In the genomic region with DNA sequence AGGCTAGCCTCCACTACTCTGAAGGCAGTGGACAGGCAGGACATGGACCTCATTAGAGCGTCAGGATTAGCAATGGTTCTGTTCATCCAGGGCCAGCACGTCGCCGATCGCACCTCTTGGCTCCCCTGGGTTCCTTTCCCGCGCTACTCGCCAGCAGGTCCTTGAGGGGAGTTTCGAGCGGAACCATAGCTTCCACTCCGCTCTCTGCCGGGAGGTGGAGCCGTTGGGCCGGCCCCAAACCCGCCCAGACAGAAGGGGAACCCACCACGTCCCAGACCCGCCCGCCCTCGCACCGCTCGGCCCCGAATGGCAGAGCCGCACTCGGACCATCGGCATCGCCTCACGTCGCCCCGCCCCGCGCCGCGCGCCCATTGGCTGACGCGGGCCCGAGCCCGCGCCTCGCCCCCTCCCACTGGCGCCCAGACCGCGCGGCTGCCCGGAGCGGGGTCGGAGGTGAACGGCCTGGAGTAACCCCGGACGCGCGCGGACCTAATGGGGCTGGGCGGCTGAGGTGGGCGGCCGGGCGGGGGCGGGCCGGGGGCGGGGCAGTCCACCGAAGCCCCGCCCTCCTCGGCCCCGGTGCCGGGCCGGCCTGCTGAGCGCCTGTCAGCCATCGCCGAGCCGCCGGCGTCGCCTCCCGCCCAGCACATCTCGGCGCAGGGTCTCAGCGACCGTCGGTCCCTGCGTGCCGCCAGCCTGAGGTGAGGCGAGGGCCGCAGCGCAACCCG, we compare ENCODE assay signal across 8 mouse cellular contexts. TPM values are rescaled to one million over a fixed set of nuclear protein-coding genes. Genes with fewer than 3 reads are reported as not detected.
DNase-seq lines count a peak whose midpoint lies in the region; ATAC-seq and TF ChIP-seq lines count a peak whose summit lies in the region.

No protein-coding gene starts in this region.

- H3K36me3 ChIP-seq in C2C12 (ENCODE audit: control insufficient read depth, insufficient read depth): peaks cover 4% of the 10 kb centered on the region
- H3K36me3 ChIP-seq in heart, embryonic 10.5 days: no peaks in the 10 kb centered on the region
- H3K36me3 ChIP-seq in kidney, embryonic 14.5 days (ENCODE audit: control insufficient read depth, insufficient read depth, low read length): no peaks in the 10 kb centered on the region
- H3K36me3 ChIP-seq in limb, embryonic 15.5 days: no peaks in the 10 kb centered on the region
- H3K36me3 ChIP-seq in midbrain, postnatal 0 days (ENCODE audit: insufficient read depth, low read length): no peaks in the 10 kb centered on the region

- peak; percentile 76; the same call in 1 of the 2 replicates for TF ChIP-seq POLR2A in embryonic fibroblast, embryonic 13.5 days (IDR thresholded peaks at IDR 0.05; ENCODE audit: low read depth, low read length)

- peaks cover 47% of the 10 kb centered on the region for H3K79me2 ChIP-seq in C2C12 (ENCODE audit: control insufficient read depth, insufficient read depth)

- peak overlapping the region; percentile 60 for H3K27ac ChIP-seq in embryonic fibroblast, embryonic 13.5 days (ENCODE audit: insufficient read depth, low read length)
- H3K27ac ChIP-seq in heart, embryonic 10.5 days: peak overlapping the region; percentile 94
- H3K27ac ChIP-seq in kidney, embryonic 14.5 days (ENCODE audit: low read depth, low read length): peak overlapping the region; percentile 83
- peak overlapping the region; percentile 90 for H3K27ac ChIP-seq in limb, embryonic 15.5 days
- peak overlapping the region; percentile 84 for H3K27ac ChIP-seq in midbrain, postnatal 0 days (ENCODE audit: low read depth, low read length)

- H3K4me1 ChIP-seq in embryonic fibroblast, embryonic 13.5 days (ENCODE audit: control insufficient read depth, insufficient read depth, low read length): peaks cover 7% of the 10 kb centered on the region; the same call in 1 of the 2 replicates
- H3K4me1 ChIP-seq in heart, embryonic 10.5 days: peaks cover 23% of the 10 kb centered on the region
- H3K4me1 ChIP-seq in kidney, embryonic 14.5 days (ENCODE audit: control insufficient read depth, insufficient read depth, low read length): peaks cover 14% of the 10 kb centered on the region
- H3K4me1 ChIP-seq in limb, embryonic 15.5 days: peaks cover 14% of the 10 kb centered on the region
- H3K4me1 ChIP-seq in midbrain, postnatal 0 days (ENCODE audit: insufficient read depth, low read length): peaks cover 3% of the 10 kb centered on the region; the same call in 1 of the 2 replicates

- no peaks in the 10 kb centered on the region for H3K9me3 ChIP-seq in heart, embryonic 10.5 days
- no peaks in the 10 kb centered on the region for H3K9me3 ChIP-seq in kidney, embryonic 14.5 days (ENCODE audit: control insufficient read depth, low read length)
- no peaks in the 10 kb centered on the region for H3K9me3 ChIP-seq in limb, embryonic 15.5 days
- no peaks in the 10 kb centered on the region for H3K9me3 ChIP-seq in midbrain, postnatal 0 days (ENCODE audit: low read length)

- peaks cover 35% of the 10 kb centered on the region for H3K79me3 ChIP-seq in C2C12 (ENCODE audit: low read depth)

- H3K4me2 ChIP-seq in kidney, embryonic 14.5 days (replicated peaks; ENCODE audit: low read depth, low read length): peak overlapping the region; percentile 60
- H3K4me2 ChIP-seq in limb, embryonic 15.5 days: peak overlapping the region; percentile 72
- peak overlapping the region; percentile 77 for H3K4me2 ChIP-seq in midbrain, postnatal 0 days (ENCODE audit: low read depth, low read length, poor library complexity, severe bottlenecking)

- under 1% methylated on average over 64 of the region's 85 CpGs for WGBS in heart, embryonic 10.5 days
- WGBS in kidney, embryonic 14.5 days: 0% methylated on average over 36 of the region's 85 CpGs
- under 1% methylated on average over 69 of the region's 85 CpGs for WGBS in limb, embryonic 15.5 days
- 1% methylated on average over 48 of the region's 85 CpGs for WGBS in midbrain, postnatal 0 days

- TF ChIP-seq CTCF in C2C12 (IDR thresholded peaks at IDR 0.05; ENCODE audit: control insufficient read depth, insufficient read depth, insufficient read length): peak; percentile 63
- TF ChIP-seq CTCF in embryonic fibroblast, embryonic 13.5 days (IDR thresholded peaks at IDR 0.05; ENCODE audit: borderline replicate concordance, insufficient read depth, low read length): no peak
- peak; percentile 73 for TF ChIP-seq CTCF in midbrain, postnatal 0 days (IDR thresholded peaks at IDR 0.05)

- peak; percentile 96 for DNase-seq in brain, adult 2 months (ENCODE audit: low read depth, low spot score)
- peak; percentile 98 for DNase-seq in heart, embryonic 10.5 days (ENCODE audit: low spot score)
- peak; percentile 97 for DNase-seq in midbrain, postnatal 0 days (ENCODE audit: low spot score)
- peak; percentile 90 to 94 for DNase-seq in spleen, postnatal 10 days (ENCODE audit: low spot score in 2 of 2)

- peak overlapping the region; percentile 93 for H3ac ChIP-seq in C2C12 (ENCODE audit: control insufficient read depth, insufficient read length, low read depth)

- peak; percentile 98 for ATAC-seq in kidney, embryonic 14.5 days (ENCODE audit: low FRiP score, low TSS enrichment)
- peak; percentile 98 for ATAC-seq in limb, embryonic 15.5 days (ENCODE audit: insufficient number of reproducible peaks, low FRiP score, low TSS enrichment, low read depth)
- peak; percentile 97 for ATAC-seq in midbrain, postnatal 0 days (ENCODE audit: low FRiP score)

- peak overlapping the region; percentile 70 for H3K9ac ChIP-seq in kidney, embryonic 14.5 days (ENCODE audit: low read depth, low read length)
- H3K9ac ChIP-seq in limb, embryonic 15.5 days: peak overlapping the region; percentile 61
- H3K9ac ChIP-seq in midbrain, postnatal 0 days (replicated peaks; ENCODE audit: low read length, poor library complexity, severe bottlenecking): peak overlapping the region; percentile 77

- H3K4me3 ChIP-seq in C2C12 (ENCODE audit: insufficient read depth, poor library complexity, severe bottlenecking): peak overlapping the region; percentile 74
- peak overlapping the region; percentile 98 for H3K4me3 ChIP-seq in embryonic fibroblast, embryonic 13.5 days (ENCODE audit: insufficient read depth, low read length)
- peak overlapping the region; percentile 87 for H3K4me3 ChIP-seq in heart, embryonic 10.5 days
- H3K4me3 ChIP-seq in kidney, embryonic 14.5 days (ENCODE audit: low read length): peak overlapping the region; percentile 62
- peak overlapping the region; percentile 73 for H3K4me3 ChIP-seq in limb, embryonic 15.5 days
- H3K4me3 ChIP-seq in midbrain, postnatal 0 days (ENCODE audit: low read depth, low read length): peak overlapping the region; percentile 87

- no peaks in the 10 kb centered on the region for H3K27me3 ChIP-seq in C2C12 (ENCODE audit: control insufficient read depth, insufficient read depth, insufficient read length)
- H3K27me3 ChIP-seq in heart, embryonic 10.5 days (ENCODE audit: insufficient read depth, poor library complexity, severe bottlenecking): no peaks in the 10 kb centered on the region
- no peaks in the 10 kb centered on the region for H3K27me3 ChIP-seq in kidney, embryonic 14.5 days (ENCODE audit: control insufficient read depth, insufficient read depth, low read length)
- H3K27me3 ChIP-seq in limb, embryonic 15.5 days: no peaks in the 10 kb centered on the region
- H3K27me3 ChIP-seq in midbrain, postnatal 0 days (ENCODE audit: insufficient read depth, low read length): no peaks in the 10 kb centered on the region

TF ChIP-seq in C2C12, 6 proteins besides CTCF, POLR2A, EP300 and RAD21:
- TF ChIP-seq MAX (IDR thresholded peaks at IDR 0.05): peak; percentile 84
- TF ChIP-seq CEBPB (IDR thresholded peaks at IDR 0.05; ENCODE audit: low read depth): no peak
- no peak for TF ChIP-seq MYOG (IDR thresholded peaks at IDR 0.05; ENCODE audit: control insufficient read depth, extremely low read depth, insufficient read length)
- TF ChIP-seq FOSL1 (IDR thresholded peaks at IDR 0.05; ENCODE audit: insufficient read depth, low read length, poor library complexity, severe bottlenecking): no peak
- TF ChIP-seq USF1 (IDR thresholded peaks at IDR 0.05; ENCODE audit: low read depth): no peak

RNA-seq across cellular contexts. Expression of gene Gm11437, which starts 12.1 kb away (rescaled TPM):
- not detected for polyA plus RNA-seq in C2C12 (2012; fragmentation: generic; extraction: Trizol)
- polyA plus RNA-seq in embryonic fibroblast, embryonic 13.5 days (2011; ENCODE audit: insufficient read length, low read depth, missing spikeins): not detected in 2 replicates
- polyA plus RNA-seq in heart, embryonic 10.5 days (2016; fragmentation: Nextera tagmentation; extraction: Ambion mirVana): not detected in 2 replicates
- polyA plus RNA-seq in kidney, embryonic 14.5 days (2014; fragmentation: Nextera tagmentation; extraction: Ambion mirVana): not detected in 2 replicates
- not detected in 2 replicates for polyA plus RNA-seq in limb, embryonic 15.5 days (2015; fragmentation: Nextera tagmentation; extraction: Ambion mirVana)
- total RNA-seq in midbrain, postnatal 0 days (2014; rRNA removed): not detected in 2 replicates
- polyA plus RNA-seq in midbrain, postnatal 0 days (2015; fragmentation: Nextera tagmentation; extraction: Ambion mirVana): 0.16 TPM in 1 of 2 replicates, not detected in the other

RNA-seq across cellular contexts. Expression of gene Acaca, which starts 49.9 kb away (rescaled TPM):
- 29.9 TPM for polyA plus RNA-seq in C2C12 (2012; fragmentation: generic; extraction: Trizol)
- polyA plus RNA-seq in embryonic fibroblast, embryonic 13.5 days (2011; ENCODE audit: insufficient read length, low read depth, missing spikeins): 49.2 and 52.2 TPM in 2 replicates
- polyA plus RNA-seq in heart, embryonic 10.5 days (2016; fragmentation: Nextera tagmentation; extraction: Ambion mirVana): 13.3 and 14.9 TPM in 2 replicates
- polyA plus RNA-seq in kidney, embryonic 14.5 days (2014; fragmentation: Nextera tagmentation; extraction: Ambion mirVana): 11.9 and 18.1 TPM in 2 replicates
- 12.4 and 13.0 TPM in 2 replicates for polyA plus RNA-seq in limb, embryonic 15.5 days (2015; fragmentation: Nextera tagmentation; extraction: Ambion mirVana)
- total RNA-seq in midbrain, postnatal 0 days (2014; rRNA removed): 123 and 139 TPM in 2 replicates
- polyA plus RNA-seq in midbrain, postnatal 0 days (2015; fragmentation: Nextera tagmentation; extraction: Ambion mirVana): 17.2 and 19.3 TPM in 2 replicates

RNA-seq across cellular contexts. Expression of gene Tada2a, which starts 50.0 kb away (rescaled TPM):
- polyA plus RNA-seq in C2C12 (2012; fragmentation: generic; extraction: Trizol): 10.2 TPM
- polyA plus RNA-seq in embryonic fibroblast, embryonic 13.5 days (2011; ENCODE audit: insufficient read length, low read depth, missing spikeins): 26.2 and 33.0 TPM in 2 replicates
- 24.7 and 31.4 TPM in 2 replicates for polyA plus RNA-seq in heart, embryonic 10.5 days (2016; fragmentation: Nextera tagmentation; extraction: Ambion mirVana)
- 31.1 and 35.7 TPM in 2 replicates for polyA plus RNA-seq in kidney, embryonic 14.5 days (2014; fragmentation: Nextera tagmentation; extraction: Ambion mirVana)
- 30.0 and 32.8 TPM in 2 replicates for polyA plus RNA-seq in limb, embryonic 15.5 days (2015; fragmentation: Nextera tagmentation; extraction: Ambion mirVana)
- 20.3 and 21.4 TPM in 2 replicates for total RNA-seq in midbrain, postnatal 0 days (2014; rRNA removed)
- 25.8 and 25.9 TPM in 2 replicates for polyA plus RNA-seq in midbrain, postnatal 0 days (2015; fragmentation: Nextera tagmentation; extraction: Ambion mirVana)

Comparison
In these comparisons a context has a peak if more than half of its experiments do, and no peak if none do; other contexts are left out.
1. Peak in every context shown above with its lines: DNase-seq, ATAC-seq, H3K4me3 ChIP-seq and H3K27ac ChIP-seq.